Mouse (Mus musculus) gastrocnemius, postnatal 25 days (tissue): ENCODE measurements around the gene Asb12. TPM values are rescaled to one million over a fixed set of nuclear protein-coding genes. Genes with fewer than 3 reads are reported as not detected.
A peak's percentile ranks its signal among the peaks of the same experiment; 100 is the strongest.
"Not testable (repeated sequence)": the region's sequence is repeated elsewhere in the genome, so short reads cannot be mapped to it uniquely, and the experiment has no call there.

Experiments used
- DNase-seq: peaks from one replicate; pipeline ENCODE4 v3.0.0; 2022
- long read RNA-seq, 2 experiments: library from polyadenylated mRNA; stranded (forward); transcript quantifications; one replicate each; pipeline ENCODE4 v2.0.0; 2021
- total RNA-seq, 2 experiments: library from RNA; stranded (reverse); gene quantifications; 1 replicate in 1 of 2; 2 replicates in 1 of 2; pipeline ENCODE4 v1.2.3; 2021

Gene Asb12
- total RNA-seq, result 10 to 100 TPM; 53.5 to 62.5 TPM
- long read RNA-seq, experiment 1, transcript Asb12-201 (3 exons, 1,258 nt), result major isoform, 40 of 45 reads
- long read RNA-seq, experiment 1, partial matches to known transcripts, result 5 of 45 reads
- long read RNA-seq, experiment 1, other reads (novel, unspliced or antisense), result 0 of 45 reads
- long read RNA-seq, experiment 2, transcript Asb12-201 (3 exons, 1,258 nt), result major isoform, 53 of 56 reads
- long read RNA-seq, experiment 2, partial matches to known transcripts, result 1 of 56 reads
- long read RNA-seq, experiment 2, other reads (novel, unspliced or antisense), result 2 of 56 reads

- DNase-seq, result no peak
Observed at GRCm38 (mm10) chrX:95557887-95558286, at the start of gene Asb12, which contains the start of gene Pfn5. Asb12 (minus strand) TSS chrX:95557987. Pfn5 (plus strand) TSS chrX:95558104.

- no peak for DNase-seq
Observed at GRCm38 (mm10) chrX:95600609-95601008, 42.8 kb upstream of the Asb12 start.

- DNase-seq, result no peak
Observed at GRCm38 (mm10) chrX:95554321-95554720, 3.5 kb downstream of the Asb12 start.

- DNase-seq, result not testable (repeated sequence)
Observed at GRCm38 (mm10) chrX:95535493-95535892, 22.3 kb downstream of the Asb12 start.

- no peak for DNase-seq
Observed at GRCm38 (mm10) chrX:95525166-95525565, 32.6 kb downstream of the Asb12 start.

GRCm38 (mm10) chrX:95523883-95524282 lies 33.9 kb downstream of the Asb12 start:
- no peak for DNase-seq

GRCm38 (mm10) chrX:95457166-95457565 lies 100.6 kb downstream of the Asb12 start:
- DNase-seq, result no peak

GRCm38 (mm10) chrX:95445866-95446265 lies 111.9 kb downstream of the Asb12 start:
- DNase-seq, result no peak

GRCm38 (mm10) chrX:95445141-95445540 lies 112.6 kb downstream of the Asb12 start:
- DNase-seq, result no peak

- DNase-seq, result peak; percentile 88
Observed at GRCm38 (mm10) chrX:95444776-95445111, 113.0 kb downstream of the Asb12 start, which contains the start of gene Amer1. Amer1 (minus strand) TSS chrX:95444872.

- DNase-seq, result peak; percentile 24
Observed at GRCm38 (mm10) chrX:95443898-95444775, 113.7 kb downstream of the Asb12 start.

- no peak for DNase-seq
Observed at GRCm38 (mm10) chrX:95443390-95443789, 114.4 kb downstream of the Asb12 start.

GRCm38 (mm10) chrX:95442261-95442660 lies 115.5 kb downstream of the Asb12 start:
- DNase-seq, result no peak

- DNase-seq, result no peak
Observed at GRCm38 (mm10) chrX:95441290-95441689, 116.5 kb downstream of the Asb12 start.

- no peak for DNase-seq
Observed at GRCm38 (mm10) chrX:95438491-95438890, 119.3 kb downstream of the Asb12 start.

- peak; percentile 57 for DNase-seq
Observed at GRCm38 (mm10) chrX:95437236-95437635, 120.6 kb downstream of the Asb12 start.

Other genes starting within 250 kb of the Asb12 start
- 1 to 10 TPM; 4.2 to 6.1 TPM for gene Amer1, start 113.1 kb downstream of the Asb12 start, total RNA-seq
- gene Pfn5, start 117 bp upstream of the Asb12 start, total RNA-seq, result not detected
- 1 to 10 TPM in 1 of 2 experiments, under 1 TPM in 1; 0.72 to 1.5 TPM for gene Zc4h2, start 100.5 kb upstream of the Asb12 start, total RNA-seq
- under 1 TPM; 0.38 to 0.43 TPM for gene Zc3h12b, start 153.7 kb upstream of the Asb12 start, total RNA-seq